Mouse (Mus musculus) heart, adult 2 months (tissue): ENCODE results near the gene Fgfr2.

Experiments
- CTCF ChIP-seq: fragments of 200-600 bp; IDR thresholded peaks from 2 replicates; pipeline ENCODE4 v1.8.1; 2022; ENCODE audit warnings: antibody characterized with exemption, mild to moderate bottlenecking, moderate library complexity
- POLR2A ChIP-seq: fragments of 200-500 bp; IDR thresholded peaks from 2 replicates; pipeline ENCODE4 v1.6.1; 2011; ENCODE audit warnings: mild to moderate bottlenecking, low read depth, low read length, control low read depth; ENCODE audit not compliant: insufficient read depth

GRCm38 (mm10) chr7:131966023-131966915 lies 1156.9 kb downstream of the Fgfr2 start, which contains the start of gene Gpr26:
- TF ChIP-seq POLR2A (no peak), CTCF (no peak)
